Mouse (Mus musculus): ENCODE measurements at regions not wholly inside any gene's neighbourhood (a gene's known extent, or its start where the extent isn't known, plus 50 kb on each side); places are given as distances from the start of the nearest gene placed in this dataset.

DNA sequence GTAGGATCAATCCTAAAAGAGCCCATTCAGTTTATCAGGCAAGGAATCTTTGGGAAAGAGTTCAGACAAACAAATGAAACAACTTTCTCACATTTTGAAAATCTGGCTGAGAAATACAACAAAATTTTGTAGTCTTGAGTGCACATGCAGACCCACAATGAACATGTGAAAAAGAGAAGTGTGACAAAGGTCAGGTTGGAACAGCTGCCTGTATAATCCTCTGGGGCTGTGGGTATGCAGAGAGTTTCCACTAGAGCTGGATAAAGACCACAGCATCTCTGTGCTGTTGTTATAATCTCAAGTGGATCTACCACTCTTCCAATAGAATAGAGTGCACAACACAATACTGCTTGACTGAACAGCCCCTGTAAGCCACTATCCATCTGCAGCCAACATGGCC is 482.3 kb downstream of the Irx1 start:
- no peak for DNase-seq

DNA sequence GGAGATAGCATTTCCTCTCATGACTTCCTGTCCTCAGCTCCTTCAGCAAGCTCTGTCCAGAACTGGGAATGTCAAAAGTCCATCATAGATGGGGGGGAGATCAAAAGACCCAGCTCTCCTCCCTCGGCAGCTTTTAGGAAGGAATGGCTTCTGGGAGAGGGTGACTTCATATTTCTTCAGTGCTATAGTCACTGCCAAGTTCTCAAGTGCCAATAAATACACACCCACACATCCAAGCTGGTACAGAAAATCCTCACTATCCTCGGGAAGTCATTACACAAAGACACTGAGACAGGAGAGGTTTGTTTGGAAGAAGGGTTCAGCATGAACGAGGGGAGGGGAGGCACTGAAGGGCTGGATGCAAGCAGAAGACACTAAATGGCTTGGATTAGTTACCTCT is 502.0 kb downstream of the Irx1 start:
- no peak for DNase-seq

DNA sequence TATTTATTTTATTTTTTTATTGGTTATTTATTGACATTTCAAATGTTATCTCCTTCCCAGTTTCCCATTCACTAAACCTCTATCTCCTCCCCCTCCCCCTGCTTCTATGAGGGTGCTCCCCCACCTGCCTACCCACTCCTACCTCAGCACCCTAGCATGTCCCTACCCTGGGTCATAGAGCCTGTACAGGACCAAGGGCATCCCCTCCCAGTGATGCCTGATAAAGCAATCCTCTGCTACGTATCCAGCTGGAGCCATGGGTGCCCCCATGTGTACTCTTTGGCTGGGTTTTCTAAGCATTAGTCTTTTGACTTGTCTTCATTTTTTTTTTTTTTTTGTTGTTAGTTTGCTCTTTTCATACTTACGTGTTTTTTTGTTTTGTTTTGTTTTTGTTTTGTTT is 502.9 kb downstream of the Irx1 start:
- no peak for DNase-seq

DNA sequence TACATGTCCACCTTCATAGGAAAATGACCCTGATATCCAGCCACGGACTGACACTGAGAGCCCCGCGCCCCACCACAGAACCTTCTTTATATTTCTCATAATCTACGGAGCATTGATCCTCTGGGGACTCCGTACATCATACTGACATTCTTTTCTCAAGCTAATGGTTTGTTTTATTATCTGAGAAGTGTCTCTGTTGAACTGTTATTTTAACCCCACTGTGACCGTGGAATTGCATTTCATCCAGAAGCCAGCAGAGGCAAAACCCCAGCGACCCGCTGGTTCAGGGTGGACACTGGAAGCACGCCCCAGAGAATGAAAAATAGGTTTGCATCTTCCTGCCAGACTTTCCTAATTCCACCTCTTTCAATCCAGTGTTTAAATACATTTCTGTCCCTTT is 503.4 kb downstream of the Irx1 start:
- DNase-seq = no peak

DNA sequence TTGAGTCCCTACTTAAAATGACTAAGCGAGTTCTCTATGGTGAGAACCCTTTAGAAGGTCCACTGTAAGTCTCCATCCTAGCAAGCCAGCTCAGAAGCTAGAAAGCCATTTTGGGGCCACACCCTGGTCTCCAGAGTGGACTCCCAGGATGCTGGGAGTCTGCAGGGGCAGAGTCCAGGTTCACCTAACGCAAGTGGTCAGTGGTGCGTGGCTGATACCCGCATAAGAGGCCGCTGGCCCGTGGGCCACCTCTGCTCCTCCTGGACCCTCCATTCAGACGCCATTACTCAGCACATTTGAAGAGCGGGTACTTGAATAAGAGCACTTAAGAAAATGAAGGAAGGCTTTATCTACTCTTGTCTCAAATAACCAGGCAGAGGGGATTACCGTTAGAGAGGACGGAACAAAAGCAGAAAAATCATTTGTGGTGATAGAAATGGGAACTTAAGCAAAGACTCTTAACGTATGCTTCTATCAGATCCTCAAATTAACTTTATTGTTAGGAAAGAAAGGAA is 504.4 kb downstream of the Irx1 start:
- peak in 1 of 2 experiments; percentile 3 for DNase-seq

DNA sequence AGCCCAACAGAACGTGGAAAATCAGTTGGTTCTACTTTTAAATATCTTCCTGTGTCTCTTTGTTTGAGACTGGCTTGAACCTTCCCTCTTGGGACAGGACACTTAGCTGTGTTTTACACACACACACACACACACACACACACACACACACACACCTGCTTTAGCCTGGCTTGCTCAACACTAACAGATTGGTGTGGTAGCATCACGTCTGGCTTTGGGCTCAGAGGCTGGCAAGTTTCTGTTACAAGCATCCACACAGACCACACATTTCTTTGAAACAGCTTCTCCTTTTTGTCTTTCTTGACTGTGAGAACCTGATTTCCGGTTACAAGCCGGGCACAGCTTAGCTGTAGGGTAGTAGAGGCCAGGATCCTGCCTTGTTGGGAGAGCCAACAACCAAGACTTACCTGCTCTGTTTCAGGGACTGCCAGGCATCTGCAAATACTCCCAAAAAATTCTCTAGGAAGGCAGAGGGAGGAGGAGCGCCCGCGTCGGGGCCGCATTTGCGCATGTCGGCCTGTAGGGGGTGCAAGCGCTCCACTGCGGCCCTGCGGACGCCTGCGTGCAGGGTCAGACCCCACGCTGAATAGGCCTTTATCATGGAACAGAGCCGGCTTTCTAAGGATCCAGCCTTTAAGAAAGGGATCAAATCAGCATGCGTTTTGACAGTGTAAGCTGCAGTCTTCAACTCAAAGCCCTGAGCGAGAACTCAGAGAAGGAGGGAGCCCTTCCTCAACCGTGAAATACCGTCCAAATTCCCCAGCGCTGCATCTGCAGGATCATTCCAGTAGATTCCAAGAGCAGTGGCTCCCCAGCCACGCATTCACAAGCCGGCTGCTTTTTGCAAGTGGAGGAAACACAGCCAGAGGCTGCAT is 505.2 kb downstream of the Irx1 start:
- peak; percentile 67 to 78 for DNase-seq

DNA sequence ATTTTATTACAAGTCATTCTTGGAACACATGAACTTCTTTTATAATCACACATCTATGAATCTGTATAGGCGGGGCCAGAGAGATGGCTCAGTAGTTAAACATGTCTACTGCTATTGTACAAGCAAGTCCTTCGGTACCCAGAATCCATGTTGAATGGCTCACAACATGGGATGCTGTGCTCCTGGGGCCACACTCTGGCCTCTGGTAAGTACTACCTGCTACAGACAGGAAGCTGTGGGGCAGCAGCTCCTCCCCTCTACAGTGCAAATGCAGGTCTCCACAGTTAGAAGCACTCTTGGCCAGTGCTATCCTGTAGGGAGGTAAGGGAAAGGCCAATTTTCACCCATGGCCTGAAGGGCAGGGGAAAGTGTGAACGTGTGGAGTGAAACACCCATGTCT is 506.0 kb downstream of the Irx1 start:
- no peak for DNase-seq

DNA sequence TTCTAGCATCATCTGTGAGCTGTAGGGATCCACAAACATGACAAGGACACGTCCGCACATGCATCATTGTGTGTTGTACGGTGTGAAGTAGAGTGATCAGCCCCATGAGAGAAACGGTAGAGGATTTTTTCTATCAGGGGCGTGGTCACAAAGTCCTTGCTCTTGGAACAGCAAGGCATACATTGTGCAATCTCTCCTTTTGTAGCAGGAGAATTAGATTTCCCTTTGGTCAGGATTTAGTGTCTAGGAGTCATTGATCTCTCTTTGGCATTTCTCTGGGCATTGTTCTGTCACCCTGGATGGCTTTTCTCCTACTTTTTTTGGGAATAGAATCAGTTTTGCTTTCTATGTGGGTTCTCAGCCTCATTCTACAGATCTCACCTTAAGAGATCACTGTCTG is 511.3 kb downstream of the Irx1 start:
- no peak for DNase-seq

DNA sequence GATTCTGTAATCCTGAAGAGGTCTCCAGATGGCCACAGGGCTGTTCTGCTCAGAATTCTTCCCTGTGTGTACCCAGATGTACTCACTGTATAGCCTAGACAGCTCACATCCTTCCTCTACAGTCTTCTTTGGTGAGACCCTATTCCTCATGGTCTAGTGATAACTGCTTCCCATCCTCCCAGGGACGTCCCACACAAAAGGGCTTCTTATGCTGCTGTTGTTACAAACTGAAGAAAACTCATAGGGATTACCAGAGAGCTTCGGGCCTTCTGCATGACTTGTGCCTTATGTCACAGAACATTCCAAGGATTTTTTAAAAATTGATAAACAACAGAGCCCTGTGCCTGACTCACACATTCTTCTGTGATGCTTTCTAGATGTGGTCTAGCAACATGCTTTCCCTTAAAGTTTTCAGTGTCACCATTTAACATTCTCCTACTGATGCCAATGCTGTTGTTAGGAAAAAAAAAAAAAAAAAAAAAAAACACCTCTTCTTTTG is 525.9 kb downstream of the Irx1 start:
- DNase-seq = no peak

DNA sequence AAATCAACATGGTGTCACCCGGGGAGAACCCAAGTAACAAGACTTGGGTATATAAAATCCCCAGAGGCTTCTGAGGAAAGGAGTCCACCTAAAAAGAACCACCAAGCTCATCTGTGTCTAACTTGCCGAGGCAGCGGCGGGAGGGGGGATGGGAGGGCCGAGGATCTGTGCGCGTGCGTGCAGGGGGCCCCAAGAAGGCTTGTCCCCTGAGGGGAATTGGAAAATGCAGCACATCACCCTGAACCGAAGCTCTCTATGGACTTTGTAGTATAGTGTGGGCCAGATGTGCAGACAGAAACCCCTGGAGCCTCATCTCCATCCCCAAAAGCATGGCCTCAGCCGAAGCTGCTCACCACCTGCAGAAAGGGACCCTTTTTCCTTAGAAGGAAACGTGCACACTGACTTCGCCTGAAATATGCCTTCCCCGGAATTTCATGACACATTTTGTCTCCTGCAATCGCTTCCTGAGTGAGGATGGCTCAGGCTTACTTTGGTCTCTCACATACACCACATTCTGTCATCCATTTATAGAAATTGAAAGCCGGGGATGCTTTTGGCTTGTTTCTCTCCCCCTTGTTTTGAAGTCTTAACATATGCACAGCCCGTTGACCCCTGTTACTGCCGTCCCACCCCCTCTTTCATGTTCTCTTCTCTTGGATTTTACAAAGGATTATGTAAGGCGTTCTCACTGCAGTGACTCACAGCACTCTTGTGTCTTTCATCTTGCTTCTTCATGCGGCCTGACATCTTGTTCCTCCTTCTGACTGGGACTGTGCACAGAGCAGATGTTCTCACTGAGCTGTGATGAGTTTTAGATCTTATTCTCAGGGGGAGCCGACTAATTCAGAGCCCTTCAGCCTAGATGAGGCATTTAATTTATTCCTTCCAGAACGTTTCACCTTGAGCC is 559.6 kb downstream of the Irx1 start:
- no peak for DNase-seq

DNA sequence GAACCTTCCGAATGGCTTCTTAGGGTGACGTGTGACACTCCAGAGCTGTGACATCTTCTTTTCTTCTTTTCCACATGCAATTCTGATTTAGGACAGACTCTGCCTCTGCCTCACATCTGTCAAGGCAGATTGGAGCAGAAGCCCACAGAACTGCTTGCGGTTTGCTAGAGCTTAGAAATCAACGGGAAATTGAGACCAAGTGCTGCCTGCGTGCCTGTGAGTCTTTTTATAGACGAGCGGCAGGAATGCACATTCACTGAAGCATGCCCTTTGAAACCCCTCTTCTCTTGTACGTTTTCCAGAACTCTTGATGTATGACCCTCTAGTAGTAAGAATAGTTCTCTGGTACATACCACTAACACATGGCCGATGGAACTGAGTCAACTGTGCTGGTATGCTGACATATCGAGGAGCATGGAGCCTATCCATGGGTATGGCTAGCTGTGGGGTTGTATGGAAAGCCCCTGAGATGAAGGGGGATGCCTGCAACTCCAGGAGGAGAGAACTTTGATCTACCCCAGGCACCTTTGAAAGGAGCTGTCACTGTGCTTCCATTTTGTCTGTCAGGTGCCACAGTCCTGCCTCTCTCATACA is 552.2 kb upstream of the Adamts16 start:
- DNase-seq = no peak

DNA sequence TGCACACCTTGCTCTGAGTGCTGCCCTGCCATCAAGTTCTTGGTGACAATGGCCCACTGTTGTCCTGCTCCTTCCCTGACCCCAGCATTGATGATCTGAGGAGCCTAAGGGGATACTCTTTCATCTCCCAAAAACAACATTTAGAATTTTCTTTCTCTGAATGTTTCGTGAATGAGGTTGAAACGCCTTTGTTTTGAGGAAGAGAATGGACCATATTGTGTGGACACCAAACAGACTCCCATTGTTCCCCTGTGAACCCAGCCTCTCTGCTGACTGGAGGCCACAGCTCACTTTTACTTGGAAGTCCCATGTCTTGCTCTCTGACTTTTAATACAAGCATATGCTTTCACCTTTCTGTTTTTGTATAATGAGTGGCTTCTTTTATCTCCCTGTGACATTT is 537.0 kb upstream of the Adamts16 start:
- DNase-seq = no peak

DNA sequence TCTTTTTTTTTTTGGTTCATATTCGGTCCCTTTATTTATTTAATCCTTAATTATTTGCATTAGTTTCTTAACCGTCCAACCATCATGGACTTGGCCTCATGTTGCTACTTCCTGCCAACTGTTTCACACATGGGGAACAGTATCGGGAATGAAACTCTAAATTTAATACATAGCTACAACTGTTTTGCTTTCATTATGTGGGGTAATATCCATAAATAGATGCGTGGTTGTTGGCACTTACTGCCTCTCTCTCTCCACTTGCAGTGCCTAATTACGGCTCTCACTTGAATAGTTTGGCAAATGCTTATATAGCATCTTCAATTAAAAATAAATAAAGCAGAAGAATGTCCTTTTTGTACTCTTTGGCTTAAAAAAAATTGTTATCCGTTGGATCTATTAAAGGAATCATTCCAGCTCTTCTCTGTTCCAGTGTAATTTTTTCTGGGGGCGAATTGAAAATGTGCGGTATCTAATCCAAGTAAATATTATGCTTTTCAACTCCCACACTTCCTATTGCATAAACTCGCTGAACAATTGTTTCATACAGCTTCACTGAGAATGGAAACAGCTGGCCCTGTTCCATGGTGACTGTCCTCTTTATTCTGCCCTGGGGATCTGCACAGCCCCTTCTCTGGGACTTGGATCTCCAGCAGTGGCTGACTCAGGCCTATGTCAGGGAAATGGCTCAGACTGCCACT is 534.4 kb upstream of the Adamts16 start:
- peak in 1 of 2 experiments; percentile 12 for DNase-seq

DNA sequence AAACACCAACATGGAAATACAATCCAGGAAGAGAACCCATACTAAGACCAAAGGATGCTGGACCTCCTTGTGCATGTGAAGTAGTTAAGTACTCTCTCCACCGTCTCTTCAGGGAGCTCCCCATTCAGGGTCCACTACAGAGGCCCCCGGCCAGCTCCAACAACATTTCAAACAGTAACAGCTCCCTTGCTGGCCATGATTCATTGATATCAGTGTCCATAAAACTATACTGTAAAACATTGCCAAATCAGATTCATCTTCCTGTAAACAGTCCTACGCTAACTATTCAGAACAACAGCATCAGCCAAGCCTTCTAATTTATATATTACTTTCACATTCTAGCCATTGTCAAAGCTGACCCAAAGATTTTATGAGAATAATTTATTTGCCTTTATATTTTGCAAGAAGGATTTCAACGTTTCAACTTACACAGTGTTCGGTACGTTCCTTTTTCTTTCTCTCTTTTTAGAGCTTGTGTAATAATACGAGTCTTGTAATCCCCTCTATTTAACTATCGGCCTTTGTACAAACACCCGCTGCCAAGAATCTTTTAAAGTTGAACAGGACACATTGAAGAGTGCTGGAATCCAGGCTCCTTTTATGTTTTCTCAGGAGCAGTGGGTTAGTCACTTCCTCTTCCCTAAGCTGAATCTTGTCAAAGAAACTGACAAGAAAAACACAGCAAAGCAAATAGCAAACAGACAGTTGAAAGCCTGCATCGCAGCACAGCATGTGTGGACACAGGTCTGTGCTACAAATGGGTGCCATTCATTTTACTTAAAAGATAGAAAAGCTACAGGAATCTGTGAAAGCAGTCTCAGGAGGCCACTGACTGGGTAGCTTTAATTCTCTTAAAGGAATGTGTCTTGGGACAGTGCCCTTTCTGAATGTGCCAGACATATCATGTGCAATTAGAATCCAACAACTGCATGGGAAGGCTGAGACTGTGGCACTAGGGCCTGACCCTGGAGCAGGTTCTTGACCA is 531.4 kb upstream of the Adamts16 start:
- no peak for DNase-seq

DNA sequence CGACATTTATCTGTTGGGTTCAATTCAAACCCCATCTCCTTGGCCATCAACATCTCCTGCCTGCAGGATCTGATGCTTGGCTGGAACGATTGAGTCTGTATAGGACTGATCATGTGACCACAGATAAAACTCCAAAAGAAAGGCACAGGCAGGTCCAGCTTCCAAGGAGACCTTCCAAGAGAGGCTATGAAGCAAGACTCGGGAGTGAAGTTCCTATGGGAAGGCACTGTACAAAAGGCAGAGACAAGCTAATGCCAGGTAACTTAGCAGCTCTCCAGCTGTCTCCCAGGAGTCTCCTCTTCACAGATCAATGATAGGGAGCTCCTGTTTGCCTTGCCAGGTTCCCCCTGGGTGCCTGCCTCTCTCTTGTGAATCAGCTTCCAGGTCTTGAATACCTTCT is 528.2 kb upstream of the Adamts16 start:
- no peak for DNase-seq

DNA sequence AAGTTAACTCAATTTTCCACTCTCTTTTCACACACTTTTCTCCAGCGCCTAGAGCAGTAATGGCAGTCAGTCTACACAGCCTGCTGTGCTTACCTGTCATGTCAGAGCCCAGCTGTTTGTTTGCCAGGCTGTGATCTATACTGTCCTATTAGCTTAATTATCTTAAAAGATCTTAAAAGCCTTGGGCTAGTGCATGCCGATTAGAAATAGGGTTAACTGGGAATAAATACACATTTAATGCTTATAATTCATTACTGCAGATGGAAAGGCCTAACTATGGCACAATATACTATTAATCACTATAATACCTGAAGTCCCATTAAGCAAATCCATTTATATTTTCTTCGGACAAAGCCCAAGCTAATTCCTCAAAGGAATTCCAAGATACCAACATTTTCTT is 523.6 kb upstream of the Adamts16 start:
- no peak for DNase-seq

DNA sequence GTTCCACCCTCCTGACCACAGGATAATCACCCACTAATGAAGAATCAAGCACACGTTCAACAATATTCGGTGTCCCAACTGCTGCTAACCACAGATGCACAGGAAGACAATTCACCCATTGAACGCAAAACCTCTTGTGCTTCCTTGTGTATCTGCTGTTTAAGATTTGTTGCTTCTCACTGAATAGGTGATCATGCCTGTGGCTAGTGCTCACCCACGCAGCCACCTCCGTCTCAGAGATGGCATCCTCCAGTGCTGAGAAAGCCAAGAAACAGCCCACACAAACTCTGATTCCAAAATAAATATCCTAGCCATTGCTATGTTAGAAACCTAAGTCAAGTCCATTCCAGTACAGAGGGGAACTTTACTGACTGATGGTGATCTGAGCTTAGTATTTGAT is 520.7 kb upstream of the Adamts16 start:
- DNase-seq = no peak

DNA sequence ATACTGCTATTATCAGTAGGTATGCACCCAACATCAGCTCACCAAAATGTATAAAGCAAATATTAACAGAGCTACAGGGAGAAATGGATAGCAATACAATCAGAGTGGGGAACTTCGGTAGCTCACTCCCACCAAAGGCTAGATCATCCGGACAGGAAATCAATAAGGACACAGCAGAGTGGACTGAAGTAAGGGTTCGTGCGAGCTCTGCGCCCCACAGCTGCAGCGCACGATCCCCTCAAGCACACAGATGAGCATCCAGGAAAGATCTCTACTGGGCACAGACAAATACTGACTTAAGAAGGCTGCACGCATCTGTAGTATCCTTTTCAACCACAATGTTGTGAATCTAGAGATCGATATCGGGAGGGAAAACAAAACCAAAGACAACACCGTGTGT is 517.5 kb upstream of the Adamts16 start:
- no peak for DNase-seq

DNA sequence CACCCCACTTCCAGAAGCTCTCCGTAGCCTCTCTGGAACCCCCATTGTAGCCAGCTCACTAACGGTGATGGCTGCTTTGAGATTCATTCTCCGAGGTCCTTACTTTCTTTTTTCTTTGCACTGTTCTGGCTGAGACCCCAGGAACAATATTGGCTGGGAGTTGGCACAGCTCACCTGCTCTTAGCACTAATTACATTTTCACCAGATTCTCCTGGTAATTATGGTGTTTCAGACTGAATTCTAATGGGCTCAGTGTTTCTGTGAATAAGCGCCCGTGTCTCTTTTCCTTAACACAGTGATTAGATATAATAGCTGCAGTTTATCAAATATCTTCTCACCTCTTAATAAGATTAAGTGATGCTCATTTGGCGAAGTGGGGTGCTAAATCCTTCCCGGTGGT is 509.2 kb upstream of the Adamts16 start:
- DNase-seq = no peak

DNA sequence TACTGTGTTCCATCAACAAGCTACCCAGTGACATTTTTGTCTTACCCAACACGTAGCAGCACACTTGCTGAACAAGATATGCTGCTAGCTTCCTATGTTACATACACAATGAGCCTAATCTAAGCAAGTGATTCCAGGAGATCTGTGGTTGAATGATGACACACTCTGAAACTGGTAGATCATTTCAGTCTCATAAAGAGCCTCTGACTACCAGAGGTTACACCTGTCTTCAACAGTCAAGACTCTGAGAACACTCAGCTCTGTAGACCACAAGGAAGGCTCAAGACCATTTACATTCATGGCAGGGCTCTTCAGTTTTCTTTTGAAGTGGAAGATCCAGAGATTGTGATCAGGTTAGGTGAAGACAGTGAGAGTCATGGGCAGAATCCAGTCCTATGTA is 501.3 kb upstream of the Adamts16 start:
- DNase-seq = no peak

DNA sequence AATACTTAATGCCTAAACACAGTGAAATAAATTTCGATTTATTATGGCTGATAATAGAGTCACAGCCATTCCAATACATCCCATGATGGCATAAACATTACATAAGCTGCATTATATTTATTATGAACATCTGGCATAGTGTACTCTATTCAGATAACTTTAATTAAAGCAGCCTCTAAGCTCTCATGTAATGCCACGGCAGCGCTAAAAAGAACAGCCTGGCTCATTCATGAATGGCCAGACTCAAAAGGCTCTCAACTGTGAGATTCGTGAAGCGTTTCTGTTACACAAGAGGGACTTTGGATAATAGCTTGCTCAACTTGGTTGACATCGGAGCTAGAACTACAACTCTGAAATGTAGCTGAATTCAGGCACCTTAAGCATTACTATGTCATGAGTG is 497.1 kb upstream of the Adamts16 start:
- DNase-seq = no peak
